Mouse (Mus musculus) ES-Bruce4 (cell line): ENCODE data around the gene Psmc3. TPM values are rescaled to one million over a fixed set of nuclear protein-coding genes. Genes with fewer than 3 reads are reported as not detected.
A peak's percentile ranks its signal among the peaks of the same experiment; 100 is the strongest.

Experiments used
- H3K27ac ChIP-seq: 2 replicates; pipeline ENCODE4 v1.5.1; 2012; ENCODE audit warnings: low read length, inconsistent platforms; ENCODE audit not compliant: insufficient read depth
- H3K27me3 ChIP-seq: 2 replicates; pipeline ENCODE4 v1.6.1; 2012; ENCODE audit warnings: mild to moderate bottlenecking, low read length, inconsistent platforms; ENCODE audit not compliant: control insufficient read depth, poor library complexity, insufficient read depth, severe bottlenecking
- H3K36me3 ChIP-seq: 2 replicates; pipeline ENCODE4 v1.6.1; 2012; ENCODE audit warnings: inconsistent platforms, mild to moderate bottlenecking, low read length, moderate library complexity; ENCODE audit not compliant: control insufficient read depth, poor library complexity, insufficient read depth, severe bottlenecking
- H3K4me1 ChIP-seq: one replicate; pipeline ENCODE4 v1.8.1; 2011; ENCODE audit warnings: low read length; ENCODE audit not compliant: control insufficient read depth, insufficient read depth
- H3K4me3 ChIP-seq: 2 replicates; pipeline ENCODE4 v1.5.1; 2011; ENCODE audit warnings: low read depth, mild to moderate bottlenecking, low read length
- H3K9ac ChIP-seq: 2 replicates; pipeline ENCODE4 v1.6.1; 2012; ENCODE audit warnings: low read depth, mild to moderate bottlenecking, inconsistent platforms; ENCODE audit not compliant: poor library complexity, severe bottlenecking
- H3K9me3 ChIP-seq: replicated peaks from 2 replicates; pipeline ENCODE4 v1.6.1; 2012; ENCODE audit warnings: mild to moderate bottlenecking, low read length, inconsistent platforms; ENCODE audit not compliant: control insufficient read depth, poor library complexity, insufficient read depth, severe bottlenecking
- CTCF ChIP-seq: IDR thresholded peaks from one replicate; pipeline ENCODE4 v1.8.1; 2011; ENCODE audit warnings: low read depth, low read length
- EP300 ChIP-seq: IDR thresholded peaks from 2 replicates; pipeline ENCODE4 v1.6.1; 2011; ENCODE audit warnings: low read depth, low read length; ENCODE audit not compliant: insufficient read depth
- POLR2A ChIP-seq: IDR thresholded peaks from one replicate; pipeline ENCODE4 v1.8.1; 2011; ENCODE audit warnings: low read length; ENCODE audit not compliant: insufficient read depth
- polyA plus RNA-seq: library from polyadenylated mRNA; stranded (reverse); fragments of >200 nt; gene quantifications from 2 replicates; pipeline ENCODE4 v1.2.4, GENCODE M21; 2011; ENCODE audit warnings: low read depth; ENCODE audit not compliant: missing spikeins, insufficient read depth, insufficient read length

Psmc3 gene
- polyA plus RNA-seq, 1 experiment = 183 TPM

DNA sequence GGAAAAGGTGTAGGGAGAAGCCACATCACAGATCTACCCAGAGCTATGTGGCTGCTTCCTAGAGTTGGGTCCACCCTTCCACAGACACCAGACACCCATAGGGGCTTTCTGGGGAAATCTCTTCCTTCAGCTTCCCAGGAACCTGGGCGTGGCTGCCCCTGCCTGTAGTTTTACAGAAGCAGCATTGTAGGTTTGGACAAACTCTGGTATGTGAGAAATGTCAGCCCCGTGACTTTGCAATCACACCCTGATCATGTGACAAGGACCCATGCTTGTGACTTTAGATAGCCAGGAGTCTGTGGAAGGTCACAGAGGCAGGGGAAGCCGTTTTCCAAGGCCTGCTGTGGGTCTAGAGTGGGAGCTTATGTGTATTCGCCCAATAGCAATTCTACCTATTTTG is 58.7 kb downstream of the Psmc3 start:
- Histone ChIP-seq H3K36me3 (no peaks in the 10 kb centered on the region), H3K4me3 (no peak overlapping the region), H3K9ac (no peak overlapping the region), H3K27me3 (no peaks in the 10 kb centered on the region), H3K27ac (no peak overlapping the region), H3K4me1 (no peaks in the 10 kb centered on the region), H3K9me3 (no peaks in the 10 kb centered on the region)
- TF ChIP-seq EP300 (0 out of 2 replicates have a peak, but pooled peaks have one; percentile 19), CTCF (no peak), POLR2A (no peak)

DNA sequence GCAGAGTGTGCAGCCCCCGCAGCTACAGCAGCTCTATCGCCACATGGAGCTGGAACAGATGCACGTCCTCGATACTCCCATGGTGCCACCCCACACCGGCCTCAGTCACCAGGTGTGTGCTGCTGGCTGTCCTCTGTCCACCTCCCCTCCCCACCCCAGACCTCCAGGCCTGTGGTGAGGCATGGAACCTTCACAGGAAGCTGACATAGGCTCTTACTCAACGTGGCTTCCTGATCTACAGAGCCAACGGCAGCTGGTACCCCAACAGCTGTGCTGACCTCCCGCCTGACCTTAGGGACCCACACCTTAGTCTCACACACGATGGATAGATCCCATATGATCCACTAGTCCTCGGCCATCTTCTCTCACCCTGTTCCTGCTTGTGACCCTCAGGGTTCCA is 59.5 kb downstream of the Psmc3 start:
- Histone ChIP-seq H3K27ac (no peak overlapping the region), H3K27me3 (no peaks in the 10 kb centered on the region), H3K4me3 (no peak overlapping the region), H3K9me3 (no peaks in the 10 kb centered on the region), H3K9ac (no peak overlapping the region), H3K36me3 (no peaks in the 10 kb centered on the region), H3K4me1 (no peaks in the 10 kb centered on the region)
- TF ChIP-seq EP300 = no peak
- no peak for TF ChIP-seq CTCF
- TF ChIP-seq POLR2A = no peak

DNA sequence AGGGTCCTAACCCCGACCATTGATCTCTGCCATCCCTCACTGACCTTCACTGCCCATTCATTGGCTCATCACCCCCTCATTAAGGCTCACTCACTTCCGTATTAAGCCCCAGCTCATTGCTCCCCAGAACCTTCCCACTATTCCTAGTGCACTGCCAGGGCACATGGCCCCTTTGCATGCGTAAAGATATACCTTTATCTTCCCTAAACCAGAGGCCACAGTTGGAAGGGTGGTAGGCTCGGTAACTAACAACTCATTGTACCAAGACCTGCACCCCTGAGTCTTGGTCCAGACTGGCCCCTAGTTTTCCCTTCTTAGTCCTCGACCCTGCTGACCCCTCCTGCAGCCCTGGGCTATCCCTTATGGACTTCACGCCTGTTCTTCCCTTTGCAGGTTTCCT is 60.0 kb downstream of the Psmc3 start:
- H3K4me3 ChIP-seq = no peak overlapping the region
- no peaks in the 10 kb centered on the region for H3K4me1 ChIP-seq
- H3K27ac ChIP-seq = no peak overlapping the region
- TF ChIP-seq CTCF = no peak
- no peaks in the 10 kb centered on the region for H3K27me3 ChIP-seq
- no peaks in the 10 kb centered on the region for H3K9me3 ChIP-seq
- H3K36me3 ChIP-seq = no peaks in the 10 kb centered on the region
- no peak overlapping the region for H3K9ac ChIP-seq

DNA sequence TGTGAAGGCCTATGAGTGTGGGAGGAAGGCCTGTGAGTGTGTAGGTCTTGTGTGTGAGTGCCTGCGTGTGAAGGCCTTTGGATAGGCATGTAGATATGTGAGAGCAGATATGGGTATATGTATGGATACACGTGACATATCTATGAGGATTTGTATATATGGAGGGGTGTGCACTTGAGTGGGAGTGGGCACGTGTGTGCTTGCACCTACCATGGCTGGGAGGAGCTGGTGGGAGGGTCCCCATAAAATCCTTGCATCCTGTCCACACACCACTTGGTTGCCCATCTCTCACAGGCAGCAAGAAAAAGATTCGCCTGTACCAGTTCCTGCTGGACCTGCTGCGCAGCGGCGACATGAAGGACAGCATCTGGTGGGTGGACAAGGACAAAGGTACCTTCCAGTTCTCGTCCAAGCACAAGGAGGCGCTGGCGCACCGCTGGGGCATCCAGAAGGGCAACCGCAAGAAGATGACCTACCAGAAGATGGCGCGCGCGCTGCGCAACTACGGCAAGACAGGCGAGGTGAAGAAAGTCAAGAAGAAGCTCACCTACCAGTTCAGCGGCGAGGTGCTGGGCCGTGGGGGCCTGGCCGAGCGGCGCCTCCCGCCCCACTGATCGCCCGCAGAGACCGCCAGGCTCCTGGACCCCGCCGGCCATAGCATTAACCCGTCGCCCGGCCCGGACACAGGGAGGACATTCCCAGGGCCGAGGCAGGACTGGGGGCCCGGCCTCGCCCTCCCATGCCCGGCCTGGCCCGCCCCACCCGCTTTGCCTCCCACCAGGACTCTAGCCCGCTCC is 61.2 kb downstream of the Psmc3 start:
- peak overlapping the region; percentile 65 for H3K9ac ChIP-seq
- no peaks in the 10 kb centered on the region for H3K36me3 ChIP-seq
- TF ChIP-seq POLR2A = no peak
- peak; percentile 100 for TF ChIP-seq CTCF
- TF ChIP-seq EP300 = peak; percentile 83; the same call in 1 of the 2 replicates
- H3K9me3 ChIP-seq = no peaks in the 10 kb centered on the region
- H3K27ac ChIP-seq = no peak overlapping the region
- H3K27me3 ChIP-seq = no peaks in the 10 kb centered on the region
- H3K4me1 ChIP-seq = no peaks in the 10 kb centered on the region
- peak overlapping the region; percentile 12; the same call in 1 of the 2 replicates for H3K4me3 ChIP-seq

DNA sequence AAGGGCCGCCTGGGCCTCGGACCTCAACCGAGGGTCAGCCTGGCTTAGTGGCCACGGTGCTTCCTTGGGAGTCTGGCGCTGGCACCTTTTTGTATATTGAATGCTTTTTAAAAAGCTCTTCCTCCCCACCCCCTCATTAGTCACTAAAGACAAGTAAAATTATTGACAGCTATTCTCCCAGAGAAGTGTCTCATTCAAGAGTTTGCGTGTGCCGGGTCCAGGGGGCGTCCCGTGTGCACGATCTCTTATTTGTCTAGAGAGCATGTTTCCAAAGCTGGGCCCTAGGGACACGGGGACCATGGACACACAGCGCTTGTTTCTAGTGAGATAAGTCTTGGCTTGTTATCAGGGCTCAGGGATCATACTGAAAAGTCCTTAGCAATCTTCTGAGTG is 61.8 kb downstream of the Psmc3 start:
- no peak overlapping the region for H3K27ac ChIP-seq
- H3K9me3 ChIP-seq = no peaks in the 10 kb centered on the region
- peak overlapping the region; percentile 12; the same call in 1 of the 2 replicates for H3K4me3 ChIP-seq
- TF ChIP-seq POLR2A (no peak), CTCF (no peak), EP300 (no peak)
- no peaks in the 10 kb centered on the region for H3K36me3 ChIP-seq
- H3K9ac ChIP-seq = peak overlapping the region; percentile 65
- H3K27me3 ChIP-seq = no peaks in the 10 kb centered on the region
- H3K4me1 ChIP-seq = no peaks in the 10 kb centered on the region

Other genes starting within 250 kb of the Psmc3 start
- 263 and 277 TPM in 2 replicates for gene Mtch2, start 206.9 kb upstream of the Psmc3 start, polyA plus RNA-seq
- gene C1qtnf4, start 168.1 kb upstream of the Psmc3 start, polyA plus RNA-seq = 0.94 and 2.1 TPM in 2 replicates
- gene Kbtbd4, start 149.3 kb upstream of the Psmc3 start, polyA plus RNA-seq = 20.7 and 24.0 TPM in 2 replicates
- 86.9 and 90.1 TPM in 2 replicates for gene Ndufs3, start 149.2 kb upstream of the Psmc3 start, polyA plus RNA-seq
- 182 and 183 TPM in 2 replicates for gene Celf1, start 113.6 kb upstream of the Psmc3 start, polyA plus RNA-seq
- 0.42 TPM in 1 of 2 replicates, not detected in the other for gene Rapsn, start 18.4 kb upstream of the Psmc3 start, polyA plus RNA-seq
- 9.2 and 14.1 TPM in 2 replicates for gene Slc39a13, start 16.4 kb downstream of the Psmc3 start, polyA plus RNA-seq
- gene Spi1, start 28.4 kb downstream of the Psmc3 start, polyA plus RNA-seq = not detected in 2 replicates
- not detected in 2 replicates for gene Mybpc3, start 64.1 kb downstream of the Psmc3 start, polyA plus RNA-seq
- gene Madd, start 129.8 kb downstream of the Psmc3 start, polyA plus RNA-seq = 3.7 and 7.3 TPM in 2 replicates
- gene Nr1h3, start 148.8 kb downstream of the Psmc3 start, polyA plus RNA-seq = not detected in 2 replicates
- 14.5 and 27.0 TPM in 2 replicates for gene Acp2, start 148.9 kb downstream of the Psmc3 start, polyA plus RNA-seq
- 19.3 and 22.3 TPM in 2 replicates for gene Ddb2, start 183.0 kb downstream of the Psmc3 start, polyA plus RNA-seq
- gene Pacsin3, start 201.9 kb downstream of the Psmc3 start, polyA plus RNA-seq = 18.0 and 19.9 TPM in 2 replicates
- 35.3 and 40.9 TPM in 2 replicates for gene Arfgap2, start 211.0 kb downstream of the Psmc3 start, polyA plus RNA-seq